Mouse (Mus musculus): Measurements from ENCODE around the gene B4galt4. TPM values are rescaled to one million over a fixed set of nuclear protein-coding genes. Genes with fewer than 3 reads are reported as not detected.

The B4galt4 gene
- 29.9 and 33.4 TPM in 2 replicates for polyA plus RNA-seq (2016; fragmentation: Nextera tagmentation; extraction: Ambion mirVana)

- WGBS = under 1% methylated on average over 56 of the region's 69 CpGs
- peak; percentile 96 for ATAC-seq (ENCODE audit: low FRiP score)
These were observed at the start of gene B4galt4 for GRCm38 (mm10) chr16:38742113-38742658. B4galt4 (plus strand) TSS chr16:38742264.

GRCm38 (mm10) chr16:38694906-38695540, 47.0 kb upstream of the B4galt4 start:
- Histone ChIP-seq H3K4me2 (replicated peaks) (no peak overlapping the region), H3K9ac (no peak overlapping the region), H3K4me3 (no peak overlapping the region), H3K4me1 (no peaks in the 10 kb centered on the region), H3K9me3 (replicated peaks) (no peaks in the 10 kb centered on the region), H3K27ac (no peak overlapping the region), H3K27me3 (no peaks in the 10 kb centered on the region), H3K36me3 (no peaks in the 10 kb centered on the region)
- WGBS = 89% methylated on average over 6 of the region's 6 CpGs
- no peak for ATAC-seq (ENCODE audit: low FRiP score)

More at GRCm38 (mm10) chr16:38742113-38742658, at the start of gene B4galt4:
- Histone ChIP-seq H3K9me3 (replicated peaks) (no peaks in the 10 kb centered on the region), H3K9ac (peak within 1 kb of the TSS; percentile 86), H3K4me2 (replicated peaks) (peak within 1 kb of the TSS; percentile 89), H3K4me3 (peak within 1 kb of the TSS; percentile 83), H3K27me3 (0 out of 2 replicates have a peak, but pooled peaks cover 4% of the 10 kb centered on the region), H3K4me1 (peaks cover 7% of the 10 kb centered on the region; the same call in 1 of the 2 replicates), H3K36me3 (no peaks in the 10 kb centered on the region), H3K27ac (peak within 1 kb of the TSS; percentile 82)

GRCm38 (mm10) chr16:38695557-38695956, 46.5 kb upstream of the B4galt4 start:
- no peak overlapping the region for H3K9ac ChIP-seq
- no peak overlapping the region for H3K4me3 ChIP-seq
- no peaks in the 10 kb centered on the region for H3K36me3 ChIP-seq
- H3K27me3 ChIP-seq = no peaks in the 10 kb centered on the region
- no peak for ATAC-seq (ENCODE audit: low FRiP score)
- WGBS = 89% methylated on average over 5 of the region's 5 CpGs
- no peak overlapping the region for H3K4me2 ChIP-seq (replicated peaks)
- H3K27ac ChIP-seq = no peak overlapping the region
- H3K9me3 ChIP-seq (replicated peaks) = no peaks in the 10 kb centered on the region
- no peaks in the 10 kb centered on the region; the same call in 1 of the 2 replicates for H3K4me1 ChIP-seq

- 89% methylated on average over 5 of the region's 5 CpGs for WGBS
- Histone ChIP-seq H3K9me3 (replicated peaks) (no peaks in the 10 kb centered on the region), H3K9ac (no peak overlapping the region), H3K4me1 (peaks cover 12% of the 10 kb centered on the region), H3K36me3 (no peaks in the 10 kb centered on the region), H3K27me3 (no peaks in the 10 kb centered on the region), H3K27ac (no peak overlapping the region), H3K4me2 (replicated peaks) (no peak overlapping the region), H3K4me3 (no peak overlapping the region)
- ATAC-seq (ENCODE audit: low FRiP score) = no peak
These were observed 44.5 kb upstream of the B4galt4 start for GRCm38 (mm10) chr16:38697611-38698010.

- H3K4me2 ChIP-seq (replicated peaks) = no peak overlapping the region
- H3K9me3 ChIP-seq (replicated peaks) = no peaks in the 10 kb centered on the region
- no peaks in the 10 kb centered on the region for H3K27me3 ChIP-seq
- WGBS = 85% methylated on average over 16 of the region's 16 CpGs
- H3K36me3 ChIP-seq = no peaks in the 10 kb centered on the region
- no peak overlapping the region for H3K27ac ChIP-seq
- peaks cover 15% of the 10 kb centered on the region for H3K4me1 ChIP-seq
- H3K4me3 ChIP-seq = no peak overlapping the region
- H3K9ac ChIP-seq = no peak overlapping the region
- ATAC-seq (ENCODE audit: low FRiP score) = no peak
These were observed 41.5 kb upstream of the B4galt4 start for GRCm38 (mm10) chr16:38700392-38701162.

- peaks cover 17% of the 10 kb centered on the region for H3K4me1 ChIP-seq
- WGBS = 29% methylated on average over 9 of the region's 9 CpGs
- no peak overlapping the region for H3K9ac ChIP-seq
- ATAC-seq (ENCODE audit: low FRiP score) = peak; percentile 76
- H3K4me2 ChIP-seq (replicated peaks) = peak overlapping the region; percentile 29
- peak overlapping the region; percentile 52 for H3K27ac ChIP-seq
- H3K36me3 ChIP-seq = no peaks in the 10 kb centered on the region
- H3K9me3 ChIP-seq (replicated peaks) = no peaks in the 10 kb centered on the region
- no peak overlapping the region for H3K4me3 ChIP-seq
- H3K27me3 ChIP-seq = no peaks in the 10 kb centered on the region
These were observed 40.4 kb upstream of the B4galt4 start for GRCm38 (mm10) chr16:38701492-38702185.

- no peak overlapping the region; the same call in 1 of the 2 replicates for H3K4me2 ChIP-seq (replicated peaks)
- no peak overlapping the region for H3K4me3 ChIP-seq
- peak overlapping the region; percentile 4; the same call in 1 of the 2 replicates for H3K27ac ChIP-seq
- H3K9ac ChIP-seq = no peak overlapping the region
- no peaks in the 10 kb centered on the region for H3K27me3 ChIP-seq
- H3K4me1 ChIP-seq = peaks cover 18% of the 10 kb centered on the region
- no peaks in the 10 kb centered on the region for H3K9me3 ChIP-seq (replicated peaks)
- WGBS = 87% methylated on average over 3 of the region's 3 CpGs
- ATAC-seq (ENCODE audit: low FRiP score) = peak; percentile 43; the same call in 1 of the 2 replicates
- H3K36me3 ChIP-seq = no peaks in the 10 kb centered on the region
These were observed 39.7 kb upstream of the B4galt4 start for GRCm38 (mm10) chr16:38702316-38702715.

GRCm38 (mm10) chr16:38703501-38703900, 38.6 kb upstream of the B4galt4 start:
- Histone ChIP-seq H3K4me2 (replicated peaks) (no peak overlapping the region), H3K36me3 (no peaks in the 10 kb centered on the region), H3K27me3 (no peaks in the 10 kb centered on the region), H3K4me1 (peaks cover 18% of the 10 kb centered on the region), H3K4me3 (no peak overlapping the region), H3K27ac (no peak overlapping the region), H3K9me3 (replicated peaks) (no peaks in the 10 kb centered on the region), H3K9ac (0 out of 2 replicates have a peak overlapping the region, but pooled peaks have one; percentile 13)
- WGBS = 54% methylated on average over 6 of the region's 6 CpGs
- no peak for ATAC-seq (ENCODE audit: low FRiP score)

- Histone ChIP-seq H3K4me2 (replicated peaks) (no peak overlapping the region), H3K4me1 (peaks cover 18% of the 10 kb centered on the region), H3K9ac (no peak overlapping the region), H3K27ac (no peak overlapping the region), H3K9me3 (replicated peaks) (no peaks in the 10 kb centered on the region), H3K36me3 (no peaks in the 10 kb centered on the region), H3K27me3 (peaks cover 1% of the 10 kb centered on the region; the same call in 1 of the 2 replicates), H3K4me3 (no peak overlapping the region)
- no peak for ATAC-seq (ENCODE audit: low FRiP score)
- 66% methylated on average over 9 of the region's 9 CpGs for WGBS
These were observed 36.4 kb upstream of the B4galt4 start for GRCm38 (mm10) chr16:38705531-38706281.

GRCm38 (mm10) chr16:38706782-38707181, 35.3 kb upstream of the B4galt4 start:
- Histone ChIP-seq H3K27ac (no peak overlapping the region), H3K9me3 (replicated peaks) (no peaks in the 10 kb centered on the region), H3K4me2 (replicated peaks) (no peak overlapping the region), H3K4me3 (no peak overlapping the region), H3K4me1 (peaks cover 16% of the 10 kb centered on the region), H3K36me3 (no peaks in the 10 kb centered on the region), H3K9ac (no peak overlapping the region), H3K27me3 (peaks cover 4% of the 10 kb centered on the region; the same call in 1 of the 2 replicates)
- ATAC-seq (ENCODE audit: low FRiP score) = no peak
- 67% methylated on average over 7 of the region's 7 CpGs for WGBS

- Histone ChIP-seq H3K9ac (no peak overlapping the region), H3K4me1 (peaks cover 15% of the 10 kb centered on the region), H3K36me3 (no peaks in the 10 kb centered on the region), H3K27ac (no peak overlapping the region), H3K4me3 (no peak overlapping the region), H3K4me2 (replicated peaks) (no peak overlapping the region), H3K27me3 (peaks cover 4% of the 10 kb centered on the region; the same call in 1 of the 2 replicates), H3K9me3 (replicated peaks) (no peaks in the 10 kb centered on the region)
- 69% methylated on average over 7 of the region's 7 CpGs for WGBS
- ATAC-seq (ENCODE audit: low FRiP score) = no peak
These were observed 33.0 kb upstream of the B4galt4 start for GRCm38 (mm10) chr16:38708962-38709520.

Data from hindbrain, embryonic 12.5 days (tissue).